Mouse (Mus musculus): ENCODE measurements around the gene Lrrc51. TPM values are rescaled to one million over a fixed set of nuclear protein-coding genes. Genes with fewer than 3 reads are reported as not detected.

Lrrc51 gene
- polyA plus RNA-seq, 1 experiment from 2014 or later = 9.4 TPM

DNA sequence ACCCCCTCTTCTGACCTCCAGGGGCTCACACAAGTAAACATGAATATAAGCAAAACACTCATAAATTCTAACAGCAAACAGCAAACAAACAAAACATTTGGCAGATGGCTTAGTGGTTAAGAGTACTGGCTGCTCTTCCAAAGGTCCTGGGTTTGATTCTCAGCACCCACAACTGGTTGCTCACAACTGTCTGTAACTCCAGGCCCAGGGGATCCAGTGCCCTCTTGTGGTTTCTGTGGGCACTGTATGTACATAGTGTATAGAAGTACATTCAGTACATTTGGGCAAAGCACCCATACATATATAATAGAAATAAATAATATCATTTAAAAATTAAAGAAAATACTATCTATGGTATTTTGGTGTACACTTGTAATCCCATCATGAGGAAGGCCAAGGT, 30.8 kb downstream of the Lrrc51 start:
- Histone ChIP-seq H3K4me1 (peaks cover 32% of the 10 kb centered on the region), H3K9me3 (no peaks in the 10 kb centered on the region), H3K36me3 (replicated peaks) (peaks cover 45% of the 10 kb centered on the region), H3K4me3 (no peak overlapping the region), H3K27ac (replicated peaks) (no peak overlapping the region), H3K27me3 (replicated peaks; ENCODE audit: low read depth, poor library complexity, severe bottlenecking) (no peaks in the 10 kb centered on the region)
- DNase-seq (ENCODE audit: low spot score) = no peak

DNA sequence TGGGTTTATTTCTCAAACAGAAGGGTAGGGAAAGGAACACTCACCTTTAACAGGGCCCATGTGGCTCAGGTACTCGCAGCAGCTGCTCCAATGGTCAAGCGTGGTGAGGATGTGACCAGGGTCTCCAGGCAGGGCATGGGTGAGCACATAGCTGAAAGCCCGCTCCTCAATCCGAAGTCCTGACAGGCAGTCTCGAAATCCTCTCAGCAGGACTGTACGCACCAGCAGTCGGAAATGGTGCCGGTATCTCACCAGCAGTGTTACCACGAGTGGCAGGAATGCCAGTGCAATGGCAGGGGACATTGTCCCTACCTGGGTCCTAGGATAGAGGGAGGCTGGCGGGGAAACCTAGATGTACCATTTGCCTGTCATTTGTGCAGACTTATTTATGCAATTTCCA, 31.7 kb downstream of the Lrrc51 start:
- DNase-seq (ENCODE audit: low spot score) = no peak
- no peak overlapping the region for H3K4me3 ChIP-seq
- no peaks in the 10 kb centered on the region for H3K27me3 ChIP-seq (replicated peaks; ENCODE audit: low read depth, poor library complexity, severe bottlenecking)
- H3K9me3 ChIP-seq = no peaks in the 10 kb centered on the region
- H3K27ac ChIP-seq (replicated peaks) = no peak overlapping the region
- WGBS = 95% methylated on average over 10 of the region's 10 CpGs
- H3K36me3 ChIP-seq (replicated peaks) = peaks cover 46% of the 10 kb centered on the region
- peaks cover 31% of the 10 kb centered on the region for H3K4me1 ChIP-seq

DNA sequence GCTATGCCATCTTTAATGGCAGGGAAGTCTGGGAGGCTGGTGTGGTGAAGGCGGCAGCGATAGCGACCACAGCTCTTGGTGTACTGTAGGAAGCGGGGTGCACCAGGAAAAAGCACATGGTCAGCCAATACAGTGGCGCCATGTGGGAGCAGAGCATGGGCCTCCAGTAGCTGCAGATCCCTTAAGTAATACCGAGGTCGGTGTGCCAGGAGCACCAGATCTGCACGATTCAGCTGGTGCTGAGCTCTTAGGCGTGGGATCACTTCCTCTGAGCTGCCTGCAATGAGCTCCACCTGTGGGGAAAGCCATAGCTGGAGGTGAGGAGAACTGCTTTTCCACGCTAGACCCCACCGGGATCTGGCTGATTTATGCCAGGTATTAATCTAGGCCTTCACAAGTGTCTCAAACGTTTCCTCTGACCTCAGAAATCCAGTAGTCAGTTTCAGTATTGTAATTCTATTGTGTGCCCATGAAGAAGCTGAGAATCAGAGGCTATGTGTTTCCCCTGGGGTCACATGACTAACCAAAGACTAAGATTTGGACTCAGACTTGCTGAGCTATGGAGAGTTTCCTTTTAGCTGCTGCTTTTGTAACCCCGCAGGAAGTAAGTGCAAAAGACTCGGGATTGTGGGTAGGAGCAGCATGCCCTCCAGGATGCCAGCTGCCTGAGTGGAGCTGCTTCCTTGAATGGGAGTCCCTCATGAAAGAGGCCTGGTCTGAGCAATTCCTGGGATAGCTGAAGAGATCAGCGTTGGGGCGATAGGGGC, 33.2 kb downstream of the Lrrc51 start:
- Histone ChIP-seq H3K4me3 (no peak overlapping the region), H3K36me3 (replicated peaks) (peaks cover 46% of the 10 kb centered on the region), H3K4me1 (peaks cover 24% of the 10 kb centered on the region), H3K27ac (replicated peaks) (0 out of 2 replicates have a peak overlapping the region, but pooled peaks have one; percentile 24), H3K27me3 (replicated peaks; ENCODE audit: low read depth, poor library complexity, severe bottlenecking) (no peaks in the 10 kb centered on the region), H3K9me3 (no peaks in the 10 kb centered on the region)
- WGBS = 90% methylated on average over 16 of the region's 16 CpGs
- no peak for DNase-seq (ENCODE audit: low spot score)

DNA sequence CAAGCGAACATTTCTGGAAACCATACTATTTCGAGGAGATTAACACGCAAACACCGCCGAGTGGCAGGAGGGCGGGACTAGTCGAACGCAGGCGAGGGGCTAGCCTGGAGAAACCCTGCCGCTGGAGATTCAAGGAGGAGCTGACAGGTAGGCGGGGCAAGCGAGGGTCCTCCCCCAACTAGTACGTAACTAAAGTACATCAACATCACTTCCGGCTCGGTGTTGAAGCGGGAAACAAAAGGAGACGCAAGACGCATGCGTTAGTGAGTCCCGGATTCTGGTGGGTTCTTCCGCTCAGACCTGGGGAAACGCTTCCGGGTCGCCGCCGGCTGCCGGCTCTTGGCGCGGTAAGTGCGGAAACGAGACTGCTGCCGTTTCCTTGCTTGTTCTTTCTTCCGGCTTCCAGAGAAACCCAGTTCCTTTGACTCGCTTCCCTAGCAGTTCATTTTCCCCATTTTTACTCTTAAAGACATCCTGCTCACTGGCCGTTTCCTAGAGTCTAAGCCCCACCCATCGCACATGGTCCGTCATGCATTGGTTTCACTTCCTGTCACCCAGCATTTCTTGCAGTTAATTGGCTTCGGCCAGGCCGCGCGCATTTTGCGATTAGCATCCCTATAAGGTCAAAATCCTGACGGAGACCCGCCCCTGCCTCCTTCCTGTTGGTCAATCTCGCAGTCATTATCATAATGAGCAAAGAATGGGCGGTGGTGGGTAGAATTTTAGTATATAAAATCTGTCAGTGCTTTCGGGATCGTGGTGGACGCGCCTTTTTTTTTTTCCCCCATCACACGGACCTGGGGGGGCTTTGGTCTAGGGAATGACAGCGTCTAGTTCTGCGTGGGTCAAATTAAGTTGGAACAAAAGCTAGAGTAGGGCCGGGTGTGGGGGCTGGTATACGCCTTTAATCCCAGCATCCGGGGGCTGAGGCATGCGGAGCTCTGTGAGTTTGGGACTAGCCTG, 37.3 kb downstream of the Lrrc51 start:
- peak; percentile 96 for DNase-seq (ENCODE audit: low spot score)
- peak overlapping the region; percentile 95 for H3K27ac ChIP-seq (replicated peaks)

DNA sequence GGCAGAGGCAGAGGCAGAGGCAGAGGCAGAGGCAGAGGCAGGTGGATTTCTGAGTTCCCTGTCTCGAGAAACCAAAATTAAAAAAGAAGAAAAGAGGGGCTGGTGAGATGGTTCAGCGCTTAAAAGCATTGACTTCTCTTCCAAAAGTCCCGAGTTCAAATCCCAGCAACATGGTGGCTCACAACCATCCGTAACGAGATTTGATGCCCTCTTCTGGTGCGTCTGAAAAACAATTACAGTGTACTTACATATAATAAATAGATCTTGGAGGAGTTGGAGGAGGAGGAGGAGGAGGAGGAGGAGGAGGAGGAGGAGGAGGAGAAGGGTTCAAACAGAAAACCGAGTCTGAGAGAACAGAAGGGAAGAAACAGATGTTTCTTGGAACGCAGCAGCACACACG, 38.0 kb downstream of the Lrrc51 start:
- H3K9me3 ChIP-seq = no peaks in the 10 kb centered on the region
- H3K27me3 ChIP-seq (replicated peaks; ENCODE audit: low read depth, poor library complexity, severe bottlenecking) = no peaks in the 10 kb centered on the region
- no peak for DNase-seq (ENCODE audit: low spot score)
- H3K4me1 ChIP-seq = peaks cover 14% of the 10 kb centered on the region
- H3K27ac ChIP-seq (replicated peaks) = peak overlapping the region; percentile 95
- H3K4me3 ChIP-seq = peak overlapping the region; percentile 68
- 38% methylated on average over 9 of the region's 9 CpGs for WGBS
- peaks cover 27% of the 10 kb centered on the region for H3K36me3 ChIP-seq (replicated peaks)

More for the DNA sequence above, 37.3 kb downstream of the Lrrc51 start:
- Histone ChIP-seq H3K4me1 (peaks cover 20% of the 10 kb centered on the region), H3K36me3 (replicated peaks) (peaks cover 33% of the 10 kb centered on the region), H3K27me3 (replicated peaks; ENCODE audit: low read depth, poor library complexity, severe bottlenecking) (no peaks in the 10 kb centered on the region), H3K9me3 (no peaks in the 10 kb centered on the region), H3K4me3 (peak overlapping the region; percentile 68)
- WGBS = under 1% methylated on average over 57 of the region's 57 CpGs

DNA sequence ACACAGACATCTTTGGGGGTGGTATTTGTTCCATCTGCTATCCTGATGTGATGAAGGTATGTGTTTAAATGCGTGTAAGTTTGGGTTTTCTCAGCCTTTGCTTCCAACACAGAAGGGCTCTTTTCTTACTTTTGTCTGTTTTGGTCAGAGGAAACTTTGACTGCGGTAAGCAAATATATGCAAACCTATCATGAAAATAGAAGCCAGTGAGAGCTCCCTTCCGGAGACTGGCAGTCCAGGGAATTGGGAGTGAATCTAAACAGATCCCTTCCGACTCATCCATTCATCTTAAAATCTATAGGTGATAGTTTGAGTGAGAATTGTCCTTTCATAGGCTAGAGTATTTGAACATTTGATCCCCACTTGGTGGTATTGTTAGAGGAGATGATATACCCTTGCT, 45.2 kb downstream of the Lrrc51 start:
- no peaks in the 10 kb centered on the region for H3K4me1 ChIP-seq
- H3K27ac ChIP-seq (replicated peaks) = no peak overlapping the region
- no peak for DNase-seq (ENCODE audit: low spot score)
- H3K27me3 ChIP-seq (replicated peaks; ENCODE audit: low read depth, poor library complexity, severe bottlenecking) = no peaks in the 10 kb centered on the region
- no peaks in the 10 kb centered on the region for H3K9me3 ChIP-seq
- H3K4me3 ChIP-seq = no peak overlapping the region
- WGBS = 85% methylated on average over 4 of the region's 4 CpGs
- no peaks in the 10 kb centered on the region for H3K36me3 ChIP-seq (replicated peaks)

DNA sequence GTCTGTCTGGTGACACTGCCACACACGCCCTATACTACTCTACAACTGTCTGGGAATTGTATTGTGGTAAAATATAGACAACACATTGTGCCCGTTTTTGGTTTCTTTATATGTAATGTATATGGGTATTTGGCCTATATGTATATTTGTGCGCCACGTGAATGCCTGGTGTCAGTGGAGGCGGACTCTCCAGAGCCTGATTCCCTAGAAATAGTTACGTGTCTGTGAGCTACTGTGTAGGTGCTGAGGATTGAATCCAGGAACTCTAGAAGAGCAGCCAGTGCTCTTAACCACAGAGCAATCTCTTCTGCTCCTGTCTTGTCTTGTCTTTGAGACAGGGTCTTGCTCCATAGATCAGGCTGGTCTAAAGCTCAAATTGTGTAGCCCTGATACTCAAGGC, 47.4 kb downstream of the Lrrc51 start:
- Histone ChIP-seq H3K4me3 (no peak overlapping the region), H3K27ac (replicated peaks) (no peak overlapping the region), H3K27me3 (replicated peaks; ENCODE audit: low read depth, poor library complexity, severe bottlenecking) (no peaks in the 10 kb centered on the region), H3K4me1 (no peaks in the 10 kb centered on the region), H3K36me3 (replicated peaks) (no peaks in the 10 kb centered on the region), H3K9me3 (no peaks in the 10 kb centered on the region)
- no peak for DNase-seq (ENCODE audit: low spot score)
- 87% methylated on average over 6 of the region's 6 CpGs for WGBS

DNA sequence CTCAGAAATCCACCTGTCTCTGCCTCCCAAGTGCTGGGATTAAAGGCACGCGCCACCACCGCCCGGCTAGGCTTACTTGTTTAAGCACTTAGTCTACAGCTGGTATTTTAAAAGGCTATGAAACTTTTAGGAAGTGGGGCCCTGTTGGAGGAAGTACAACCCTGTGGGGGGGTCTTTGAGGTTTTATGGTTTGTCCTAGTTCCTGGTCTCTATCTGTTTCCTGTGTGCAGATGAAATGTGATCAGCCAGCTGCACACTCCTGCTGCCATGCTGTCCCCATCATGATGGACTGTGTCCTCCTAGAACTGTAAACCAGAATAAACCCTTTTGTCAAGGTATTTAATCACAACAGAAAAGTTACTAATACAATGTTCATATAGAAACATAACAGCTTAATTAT, 49.5 kb downstream of the Lrrc51 start:
- 91% methylated on average over 4 of the region's 4 CpGs for whole genome bisulfite sequencing
- Histone ChIP-seq H3K4me1 (no peaks in the 10 kb centered on the region), H3K36me3 (replicated peaks) (no peaks in the 10 kb centered on the region), H3K27ac (replicated peaks) (no peak overlapping the region), H3K27me3 (replicated peaks; ENCODE audit: low read depth, poor library complexity, severe bottlenecking) (no peaks in the 10 kb centered on the region), H3K4me3 (no peak overlapping the region), H3K9me3 (no peaks in the 10 kb centered on the region)
- no peak for DNase-seq (ENCODE audit: low spot score)

DNA sequence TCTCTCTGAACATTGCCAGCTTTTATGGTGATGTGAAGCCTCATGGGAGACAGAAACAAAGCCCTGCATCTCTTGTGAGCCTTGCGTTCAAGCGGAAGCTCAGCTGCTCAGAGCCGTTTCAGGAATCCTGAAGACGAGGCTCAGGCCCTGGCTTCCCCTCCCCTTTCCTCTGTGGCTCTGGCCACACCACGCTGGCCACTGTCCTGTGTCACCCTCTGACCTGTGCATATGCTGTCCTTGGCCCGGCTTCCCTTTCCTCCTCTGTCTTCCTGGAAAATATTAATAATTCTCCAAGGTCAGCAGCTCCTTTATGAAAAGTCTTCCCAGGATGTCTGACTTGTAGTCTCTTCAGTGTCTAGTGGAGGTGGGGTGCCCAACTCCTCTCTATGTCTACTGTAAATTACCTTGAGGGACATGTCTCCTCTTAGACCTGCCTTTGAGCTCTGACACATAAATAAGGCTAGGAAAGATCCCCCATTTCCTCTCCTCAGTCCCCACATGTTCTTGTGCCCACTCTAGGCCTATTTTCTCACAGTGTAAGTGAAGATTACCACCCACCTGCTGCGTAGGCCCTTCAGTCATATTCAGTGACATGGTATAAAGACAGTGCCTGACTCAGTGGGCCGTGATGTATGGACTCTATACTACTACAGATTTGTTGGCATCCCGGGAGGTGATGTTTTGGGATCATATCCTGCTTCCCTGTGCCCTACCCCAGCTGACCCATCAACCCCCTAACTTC, 51.1 kb downstream of the Lrrc51 start:
- Histone ChIP-seq H3K27me3 (replicated peaks; ENCODE audit: low read depth, poor library complexity, severe bottlenecking) (no peaks in the 10 kb centered on the region), H3K9me3 (no peaks in the 10 kb centered on the region), H3K4me1 (no peaks in the 10 kb centered on the region), H3K36me3 (replicated peaks) (no peaks in the 10 kb centered on the region), H3K27ac (replicated peaks) (0 out of 2 replicates have a peak overlapping the region, but pooled peaks have one; percentile 14), H3K4me3 (no peak overlapping the region)
- WGBS = 78% methylated on average over 9 of the region's 9 CpGs
- no peak for DNase-seq (ENCODE audit: low spot score)

DNA sequence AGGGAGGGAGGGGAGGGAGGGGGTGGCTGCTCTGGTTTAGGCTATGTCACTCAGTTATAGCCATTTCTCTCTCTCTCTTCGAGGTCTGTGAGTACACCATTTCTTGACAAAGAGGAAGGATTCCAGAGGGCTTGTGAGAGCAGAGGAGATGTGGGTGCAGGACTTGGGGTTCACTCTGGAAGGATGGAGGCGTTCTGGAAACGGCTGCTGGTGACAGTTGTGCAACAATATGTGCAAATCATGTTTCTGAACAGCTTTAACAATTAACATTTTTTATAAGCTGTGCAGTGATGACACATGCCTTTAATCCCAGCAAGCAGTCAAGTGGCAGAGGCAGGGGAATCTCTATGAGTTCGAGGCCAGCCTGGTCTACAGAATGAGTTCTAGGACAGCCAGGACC, 52.8 kb downstream of the Lrrc51 start:
- H3K4me3 ChIP-seq = no peak overlapping the region
- no peaks in the 10 kb centered on the region for H3K9me3 ChIP-seq
- 78% methylated on average over 4 of the region's 4 CpGs for WGBS
- no peaks in the 10 kb centered on the region for H3K27me3 ChIP-seq (replicated peaks; ENCODE audit: low read depth, poor library complexity, severe bottlenecking)
- no peaks in the 10 kb centered on the region for H3K4me1 ChIP-seq
- H3K36me3 ChIP-seq (replicated peaks) = no peaks in the 10 kb centered on the region
- H3K27ac ChIP-seq (replicated peaks) = no peak overlapping the region
- no peak for DNase-seq (ENCODE audit: low spot score)

DNA sequence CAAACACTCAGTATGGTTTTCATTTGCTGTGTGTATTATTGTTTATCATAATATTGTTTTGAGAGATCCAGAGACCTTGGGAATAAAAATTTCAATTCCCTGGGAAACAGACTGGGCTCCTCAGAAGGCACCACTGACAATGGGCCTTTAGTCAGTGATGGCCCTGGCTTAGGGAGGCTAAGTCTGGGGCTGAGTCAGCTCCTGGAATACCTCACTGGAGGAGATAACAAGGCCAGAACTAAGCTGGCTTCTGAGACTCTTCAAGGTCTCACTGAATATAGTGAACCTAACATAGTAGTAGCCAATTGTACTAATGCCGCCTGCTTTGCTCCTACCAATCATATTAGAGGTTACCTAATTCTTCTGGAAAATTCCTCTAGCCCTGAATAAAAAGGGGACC, 57.7 kb downstream of the Lrrc51 start:
- Histone ChIP-seq H3K4me3 (no peak overlapping the region), H3K27me3 (replicated peaks; ENCODE audit: low read depth, poor library complexity, severe bottlenecking) (no peaks in the 10 kb centered on the region), H3K9me3 (no peaks in the 10 kb centered on the region), H3K36me3 (replicated peaks) (no peaks in the 10 kb centered on the region), H3K27ac (replicated peaks) (no peak overlapping the region), H3K4me1 (no peaks in the 10 kb centered on the region)
- 90% methylated on average over 1 of the region's 1 CpGs for WGBS
- DNase-seq (ENCODE audit: low spot score) = no peak

DNA sequence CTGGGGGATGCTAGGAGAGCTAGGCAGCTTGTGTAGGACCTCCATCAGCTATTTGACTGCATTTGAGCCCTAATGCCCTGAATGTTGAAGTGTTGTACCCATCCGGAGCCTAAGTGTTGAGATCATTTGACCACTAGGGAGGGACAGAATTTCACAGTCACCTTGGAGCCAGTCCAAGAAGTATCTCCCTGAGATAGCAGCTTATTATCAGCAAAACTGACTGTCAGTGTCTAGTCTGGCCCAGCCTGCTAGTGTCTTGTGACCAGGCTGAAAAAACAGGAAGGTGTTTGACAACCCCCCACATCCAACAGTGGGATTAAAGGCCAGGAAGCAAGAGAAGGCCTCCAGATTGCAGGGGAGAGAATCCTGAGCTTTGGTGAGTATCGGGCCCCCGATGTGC, 62.4 kb downstream of the Lrrc51 start:
- no peaks in the 10 kb centered on the region for H3K36me3 ChIP-seq (replicated peaks)
- H3K4me3 ChIP-seq = no peak overlapping the region
- WGBS = 91% methylated on average over 3 of the region's 3 CpGs

More for the DNA sequence above, 62.4 kb downstream of the Lrrc51 start:
- Histone ChIP-seq H3K9me3 (no peaks in the 10 kb centered on the region), H3K4me1 (peaks cover 7% of the 10 kb centered on the region; the same call in 1 of the 2 replicates), H3K27ac (replicated peaks) (no peak overlapping the region), H3K27me3 (replicated peaks; ENCODE audit: low read depth, poor library complexity, severe bottlenecking) (no peaks in the 10 kb centered on the region)
- DNase-seq (ENCODE audit: low spot score) = no peak
